Mouse (Mus musculus) spleen, adult 10 weeks (tissue): Measurements from ENCODE around the gene Msln. TPM values are rescaled to one million over a fixed set of nuclear protein-coding genes. Genes with fewer than 3 reads are reported as not detected.

ENCODE experiments used
- polyA plus RNA-seq: library from polyadenylated mRNA; stranded (reverse); fragments of 350-450 nt; fragmentation: Illumina TruSeq; extraction: RNeasy Lipid Tissue Mini Kit (QIAGEN cat#74804); gene quantifications from one replicate; pipeline ENCODE4 v1.2.3, GENCODE M21; 2015; ENCODE audit warnings: low replicate concordance; ENCODE audit not compliant: insufficient read depth

Msln gene
- 1.9 TPM for polyA plus RNA-seq

DNA sequence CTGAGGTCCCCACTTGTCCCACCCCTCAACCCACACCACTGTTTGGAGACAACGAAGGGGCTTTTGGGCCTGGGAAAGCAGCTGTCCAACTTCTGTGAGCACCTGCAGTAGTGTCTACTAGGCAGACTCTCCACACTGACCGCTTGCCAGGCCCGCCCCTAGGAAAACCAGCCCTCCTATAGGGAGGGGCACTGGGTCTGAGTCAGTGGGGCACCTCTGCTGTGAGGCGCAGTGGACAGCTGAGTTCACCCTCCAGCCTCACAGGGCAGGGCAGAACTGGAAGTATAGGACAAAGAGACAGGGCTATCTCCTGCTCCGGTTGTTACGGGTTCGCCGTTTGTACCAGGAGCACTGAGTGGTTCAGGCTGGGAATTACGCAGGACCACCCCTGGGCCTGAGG lies at the start of gene Msln:
TSS of gene Msln (minus strand) at position 138 of the 400 bp plus-strand sequence.

DNA sequence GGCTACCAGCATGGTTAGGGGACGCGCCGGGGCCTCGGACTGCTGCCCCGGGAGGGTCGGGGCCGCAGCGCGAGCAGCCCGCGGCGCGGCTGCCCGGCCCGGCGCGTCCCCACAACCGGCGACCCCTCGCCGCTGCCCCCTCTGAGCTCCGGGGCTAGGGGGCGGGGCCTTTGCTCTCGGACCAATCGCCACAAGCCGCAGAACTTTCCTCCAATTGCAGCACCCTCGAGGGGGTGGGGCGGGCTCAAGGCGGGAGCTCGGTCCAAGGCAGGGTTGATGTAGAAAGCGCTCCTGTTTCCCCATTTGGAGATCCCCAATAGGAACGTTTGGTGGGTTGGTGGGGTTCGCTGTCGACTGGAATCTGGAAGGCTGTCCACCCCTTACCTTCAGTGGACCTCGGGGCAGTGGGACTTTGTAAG lies 42.8 kb upstream of the Msln start, which contains the start of gene Metrn:
TSS of gene Metrn (minus strand) at position 186 of the 419 bp plus-strand sequence.

DNA sequence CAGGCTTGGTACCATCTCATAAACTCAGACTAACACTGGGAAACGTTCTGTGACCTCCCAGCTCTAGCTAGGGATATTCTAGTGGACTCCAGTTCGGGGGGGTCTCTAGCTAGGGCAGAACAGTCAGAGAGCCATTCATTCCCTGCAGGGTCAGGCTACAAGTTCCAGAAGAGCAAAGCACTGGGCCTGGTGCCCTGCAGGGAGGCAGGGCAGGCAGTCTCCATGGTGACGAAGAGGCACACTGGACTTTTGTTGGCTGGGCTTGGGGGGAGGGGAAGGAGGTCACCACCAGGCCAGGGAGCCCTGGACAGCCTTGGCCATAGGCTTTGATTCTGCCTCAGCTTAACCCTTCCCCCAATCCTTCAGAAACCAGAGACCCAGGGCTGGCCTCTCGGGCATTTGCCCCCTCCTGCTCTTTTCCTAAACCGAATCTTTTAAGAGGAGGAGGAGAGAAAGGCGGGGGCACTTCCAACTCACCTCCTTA lies 41.5 kb upstream of the Msln start, which contains the start of gene AC134908.4:
TSS of gene AC134908.4 (minus strand) at position 51 of the 484 bp plus-strand sequence.

DNA sequence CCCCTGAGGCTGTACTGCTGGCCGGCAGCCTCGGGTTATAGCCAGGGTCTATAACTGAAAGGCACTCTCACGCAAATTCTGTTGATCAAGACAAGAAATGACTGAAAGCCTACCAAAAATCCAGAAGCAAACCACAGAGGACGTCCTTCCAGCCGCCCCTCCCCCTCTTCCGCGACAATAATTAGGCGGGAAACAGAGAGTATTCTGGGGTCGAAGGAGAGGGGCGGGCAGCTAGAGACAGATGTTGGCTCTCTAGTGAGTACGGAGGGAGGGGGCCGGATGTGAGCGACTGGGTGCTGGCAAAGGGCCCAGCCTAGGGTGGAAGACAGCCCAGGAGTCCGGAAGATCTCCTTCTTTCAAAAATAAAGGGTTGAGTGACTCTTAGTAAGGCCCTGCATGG lies 38.4 kb upstream of the Msln start, which contains the start of gene Fam173a:
TSS of gene Fam173a (minus strand) at position 287 of the 400 bp plus-strand sequence.

DNA sequence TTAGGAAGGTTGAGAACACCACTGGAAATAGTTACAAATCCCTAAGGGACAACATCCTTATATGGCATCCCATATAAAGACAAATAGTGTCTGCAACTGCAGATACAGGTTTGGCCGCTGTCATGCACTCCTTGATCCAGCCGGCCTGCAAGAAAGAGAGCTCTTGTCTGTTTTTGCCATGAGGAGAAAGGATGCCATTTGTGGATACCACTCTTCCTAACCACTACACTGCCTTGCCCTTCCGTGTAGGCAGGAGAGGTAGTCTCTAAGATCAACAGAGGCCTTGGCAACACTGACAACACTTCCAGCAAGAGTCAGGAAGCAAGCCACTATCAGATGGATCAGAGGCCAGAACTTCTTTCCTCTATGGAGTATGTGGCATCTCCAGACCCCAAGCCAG lies 32.1 kb upstream of the Msln start, which contains the start of gene Ccdc78:
TSS of gene Ccdc78 (plus strand) at position 301 of the 400 bp plus-strand sequence.

DNA sequence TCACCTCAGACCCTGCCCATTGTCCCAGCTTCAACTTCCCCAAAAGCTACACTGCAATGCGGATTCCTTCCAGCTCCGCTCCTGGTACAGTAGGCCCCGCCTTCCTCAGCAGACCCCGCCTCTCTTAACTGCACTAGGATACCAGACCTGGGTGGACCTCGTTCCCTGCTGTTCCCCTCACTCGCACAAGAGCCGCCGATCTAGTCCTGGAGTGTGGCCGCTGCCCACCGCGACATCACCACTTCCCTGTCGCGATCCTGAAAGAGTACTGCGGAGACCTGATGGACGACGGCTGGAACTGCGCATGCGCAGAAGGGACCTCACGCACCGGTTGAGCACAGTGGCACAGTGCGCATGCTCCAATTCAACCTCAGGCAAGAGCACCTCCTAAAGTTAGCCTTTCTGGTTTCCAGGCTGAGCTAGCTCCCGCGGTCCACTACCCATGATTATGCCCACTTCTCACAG lies 31.1 kb upstream of the Msln start, which contains the start of gene Haghl:
TSS of gene Haghl (minus strand) at position 393 of the 465 bp plus-strand sequence.

DNA sequence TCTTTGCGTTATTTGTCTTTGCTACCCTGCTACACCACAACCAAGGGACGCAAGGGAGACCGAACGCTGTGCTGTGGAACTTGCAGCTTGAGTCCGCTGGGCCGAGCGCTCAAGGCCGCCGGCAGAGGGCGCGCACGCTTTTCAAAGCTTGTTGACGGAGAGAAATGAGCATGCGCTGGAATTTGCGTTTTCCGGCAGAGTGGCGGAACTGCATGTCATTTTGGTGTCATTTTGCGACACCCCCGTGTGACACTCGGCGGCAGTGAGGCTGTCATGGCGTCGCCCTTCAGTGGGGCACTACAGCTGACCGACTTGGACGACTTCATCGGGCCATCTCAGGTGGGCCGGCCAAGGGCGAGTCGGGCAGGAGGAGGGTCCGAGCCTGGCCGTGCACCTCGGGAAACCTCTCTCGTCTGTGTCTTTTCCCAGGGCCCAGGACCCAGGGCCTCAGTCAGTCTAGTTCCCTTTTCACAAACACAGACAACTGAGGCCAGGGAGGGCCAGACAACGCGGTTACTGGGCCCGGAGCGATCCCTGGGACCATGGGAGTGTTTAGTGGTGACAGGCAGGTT lies 19.5 kb upstream of the Msln start, which contains the start of gene Narfl:
TSS of gene Narfl (plus strand) at position 228 of the 572 bp plus-strand sequence.

DNA sequence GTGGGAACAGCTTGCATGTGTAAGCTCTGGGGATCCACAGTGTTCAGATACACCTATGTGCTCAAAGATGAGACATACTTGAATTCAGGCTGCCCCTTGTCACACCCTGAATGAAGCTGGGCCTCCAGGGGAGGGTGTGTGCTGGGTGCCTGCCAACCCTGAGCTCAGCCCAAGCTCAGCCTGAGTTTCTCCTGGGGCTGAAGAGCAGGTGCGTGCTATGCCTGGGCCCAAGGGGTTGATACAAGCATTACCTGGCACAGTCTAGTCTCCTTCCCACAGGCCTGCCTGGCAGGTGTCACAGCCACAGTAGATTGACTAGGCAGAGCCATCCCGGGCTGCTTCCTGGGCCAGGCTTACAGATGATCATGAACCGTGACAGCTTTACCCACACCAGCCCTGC lies 18.4 kb downstream of the Msln start, which contains the start of gene Mslnl:
TSS of gene Mslnl (plus strand) at position 298 of the 400 bp plus-strand sequence.

DNA sequence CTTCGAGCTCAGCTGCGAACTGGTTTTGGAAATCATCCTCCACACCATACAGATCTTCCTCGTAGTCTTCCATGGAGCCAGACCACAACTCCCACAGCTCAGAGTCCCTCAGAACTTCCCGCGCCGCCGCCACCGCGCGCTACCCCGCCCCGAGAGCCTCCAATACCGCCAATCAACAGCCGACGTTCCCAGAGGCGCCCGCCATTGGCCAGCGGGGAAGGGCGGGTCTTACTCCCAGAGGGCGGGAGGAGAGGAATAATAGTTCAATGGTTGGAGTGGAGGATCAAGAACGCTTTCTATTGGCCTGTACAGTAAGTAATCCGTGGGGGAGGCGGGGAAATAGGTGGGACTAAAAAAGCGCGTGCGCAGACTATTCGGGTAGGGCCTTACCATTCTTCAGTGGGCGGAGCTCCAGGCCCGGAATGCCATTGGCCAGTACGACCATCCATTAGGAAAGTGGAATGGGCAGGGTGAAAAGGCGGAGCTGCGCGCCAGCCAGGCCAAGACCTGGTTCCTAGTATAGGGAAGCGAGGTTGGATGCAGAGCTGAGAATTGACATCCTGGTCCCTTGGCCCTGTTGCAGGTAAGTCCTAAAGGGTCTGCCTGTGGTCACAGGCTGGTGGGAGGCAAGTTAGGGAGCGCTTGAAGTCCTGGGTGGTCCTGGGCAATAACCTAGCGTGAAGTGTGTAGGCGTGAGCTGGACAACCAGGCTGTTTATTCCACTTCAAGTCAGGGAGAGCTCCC lies 26.7 kb downstream of the Msln start, which contains the start of the genes Chtf18 and Rpusd1:
TSS of gene Chtf18 (minus strand) at position 155 of the 744 bp plus-strand sequence.
TSS of gene Rpusd1 (plus strand) at position 406 of the 744 bp plus-strand sequence.

DNA sequence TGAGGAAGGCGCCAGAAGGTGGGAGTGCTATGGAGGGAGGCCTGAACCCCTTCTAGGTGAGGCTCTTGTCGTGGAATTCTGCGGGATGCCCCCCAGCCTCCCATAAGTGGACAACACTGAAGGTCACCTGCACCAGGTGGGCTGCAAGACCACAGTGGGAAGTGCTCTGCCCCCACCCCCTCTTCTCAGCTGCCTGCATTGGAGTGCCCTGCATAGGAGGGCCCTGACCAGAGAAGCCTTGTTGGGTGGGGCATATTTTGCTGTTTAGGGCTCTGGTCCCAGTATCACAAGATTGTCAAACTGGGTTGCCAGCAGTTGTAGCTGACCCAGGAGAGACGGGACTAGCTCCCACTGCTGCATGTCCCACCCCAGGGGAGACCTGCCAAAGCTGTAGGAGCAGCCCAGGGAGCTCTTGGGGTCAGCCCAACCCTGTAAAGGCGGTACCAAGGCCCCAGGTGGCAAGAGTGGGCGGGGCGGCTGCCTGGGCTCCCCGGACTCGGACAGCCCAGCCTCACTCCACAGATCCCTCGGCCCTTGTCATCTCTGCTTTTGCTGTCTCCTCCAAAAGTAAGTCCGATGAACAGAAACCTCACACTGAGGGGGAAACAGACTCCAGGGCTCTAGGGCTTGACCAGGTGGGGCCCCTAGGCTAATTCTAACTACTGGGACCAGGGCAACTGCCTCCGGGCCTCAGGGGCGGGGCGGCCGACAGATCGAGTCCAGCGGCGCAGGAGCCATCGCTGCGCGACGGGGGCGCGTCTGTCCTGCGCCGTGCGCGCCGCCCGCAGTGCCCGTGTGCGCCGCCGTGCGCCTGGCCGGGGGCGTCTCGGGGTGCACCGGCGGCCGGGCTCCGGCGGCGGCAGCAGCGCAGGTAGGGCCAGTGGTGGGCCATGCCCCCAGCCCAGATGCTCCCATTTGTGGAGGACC lies 37.2 kb downstream of the Msln start, which contains the start of gene Gng13:
TSS of gene Gng13 (plus strand) at position 461 of the 927 bp plus-strand sequence.

Other genes starting within 250 kb of the Msln start
- gene Sox8, start 183.7 kb downstream of the Msln start, polyA plus RNA-seq: 0.55 TPM
- 7.9 TPM for gene Lmf1, start 175.3 kb downstream of the Msln start, polyA plus RNA-seq
- not detected for gene Gng13, start 37.2 kb downstream of the Msln start, polyA plus RNA-seq
- gene Chtf18, start 27.0 kb downstream of the Msln start, polyA plus RNA-seq: 3.2 TPM
- 1.5 TPM for gene Rpusd1, start 26.7 kb downstream of the Msln start, polyA plus RNA-seq
- not detected for gene Mslnl, start 18.3 kb downstream of the Msln start, polyA plus RNA-seq
- gene Narfl, start 19.4 kb upstream of the Msln start, polyA plus RNA-seq: 15.2 TPM
- 7.3 TPM for gene Haghl, start 31.3 kb upstream of the Msln start, polyA plus RNA-seq
- not detected for gene Ccdc78, start 32.2 kb upstream of the Msln start, polyA plus RNA-seq
- gene Fam173a, start 38.5 kb upstream of the Msln start, polyA plus RNA-seq: 19.6 TPM
- gene AC134908.4, start 41.3 kb upstream of the Msln start, polyA plus RNA-seq: not detected
- 2.4 TPM for gene Metrn, start 42.8 kb upstream of the Msln start, polyA plus RNA-seq
- gene Fbxl16, start 54.7 kb upstream of the Msln start, polyA plus RNA-seq: 0.46 TPM
- 7.8 TPM for gene Wdr24, start 69.2 kb upstream of the Msln start, polyA plus RNA-seq
- gene Jmjd8, start 74.5 kb upstream of the Msln start, polyA plus RNA-seq: 21.8 TPM
- 41.4 TPM for gene Stub1, start 79.0 kb upstream of the Msln start, polyA plus RNA-seq
- not detected for gene Rhbdl1, start 82.9 kb upstream of the Msln start, polyA plus RNA-seq
- gene Gm20683, start 87.4 kb upstream of the Msln start, polyA plus RNA-seq: 0.30 TPM
- 38.1 TPM for gene Rhot2, start 90.5 kb upstream of the Msln start, polyA plus RNA-seq
- 9.6 TPM for gene Wdr90, start 107.1 kb upstream of the Msln start, polyA plus RNA-seq
- 1.4 TPM for gene Mcrip2, start 114.4 kb upstream of the Msln start, polyA plus RNA-seq
- gene Mettl26, start 120.7 kb upstream of the Msln start, polyA plus RNA-seq: 14.3 TPM
- gene Wfikkn1, start 126.5 kb upstream of the Msln start, polyA plus RNA-seq: 0.21 TPM
- 10.4 TPM for gene Rab40c, start 165.3 kb upstream of the Msln start, polyA plus RNA-seq
- 70.8 TPM for gene Pigq, start 190.6 kb upstream of the Msln start, polyA plus RNA-seq
- gene Nhlrc4, start 190.6 kb upstream of the Msln start, polyA plus RNA-seq: 0.28 TPM
- not detected for gene A930017K11Rik, start 198.2 kb upstream of the Msln start, polyA plus RNA-seq
- gene Capn15, start 231.4 kb upstream of the Msln start, polyA plus RNA-seq: 5.8 TPM